Mouse (Mus musculus) spleen, adult 2 months (tissue): ENCODE results near the gene Dcp1b. TPM values are rescaled to one million over a fixed set of nuclear protein-coding genes. Genes with fewer than 3 reads are reported as not detected.
"Not testable (repeated sequence)": the region's sequence is repeated elsewhere in the genome, so short reads cannot be mapped to it uniquely, and the experiment has no call there.

Experiments
- DNase-seq, 2 experiments: peaks; one replicate each; pipeline versions ENCODE4 v3.0.0 to v3.0.0-alpha.2; 2012 to 2021; ENCODE audit warnings: low spot score in 2 of 2, low read depth in 1 of 2
- H3K27ac ChIP-seq: fragments of 200-500 bp; 2 replicates; pipeline ENCODE4 v1.5.1; 2012; ENCODE audit warnings: low read length, inconsistent platforms; ENCODE audit not compliant: insufficient read depth
- H3K27me3 ChIP-seq: fragments of 200-500 bp; 2 replicates; pipeline ENCODE4 v1.6.1; 2012; ENCODE audit warnings: mild to moderate bottlenecking, moderate library complexity, low read length, inconsistent platforms; ENCODE audit not compliant: control insufficient read depth, insufficient read depth
- H3K36me3 ChIP-seq: fragments of 200-500 bp; 2 replicates; pipeline ENCODE4 v1.6.1; 2012; ENCODE audit warnings: mild to moderate bottlenecking, low read length, inconsistent platforms; ENCODE audit not compliant: control insufficient read depth, insufficient read depth
- H3K4me1 ChIP-seq: fragments of 200-500 bp; 2 replicates; pipeline ENCODE4 v1.6.1; 2011; ENCODE audit warnings: inconsistent platforms; ENCODE audit not compliant: control insufficient read depth, insufficient read depth, insufficient read length
- H3K4me3 ChIP-seq: fragments of 200-500 bp; 2 replicates; pipeline ENCODE4 v1.5.1; 2011; ENCODE audit warnings: mild to moderate bottlenecking, inconsistent platforms; ENCODE audit not compliant: insufficient read depth, insufficient read length; ENCODE audit errors: extremely low read depth
- CTCF ChIP-seq: fragments of 200-500 bp; IDR thresholded peaks from 2 replicates; pipeline ENCODE4 v1.5.1; 2011; ENCODE audit warnings: mild to moderate bottlenecking, inconsistent platforms; ENCODE audit not compliant: insufficient read depth, insufficient read length, insufficient replicate concordance; ENCODE audit errors: extremely low read depth
- POLR2A ChIP-seq: fragments of 200-500 bp; IDR thresholded peaks from 2 replicates; pipeline ENCODE4 v1.6.1; 2011; ENCODE audit warnings: low read depth, low read length, inconsistent platforms
- WGBS: fragments of 180-500 bp; shearing (Covaris S2); methylation state at CpG from one replicate; pipeline ENCODE4 v1.1.7; 2018; 5-methylcytosine and 5-hydroxymethylcytosine counted together
- polyA plus RNA-seq: library from polyadenylated mRNA; depleted of rRNA; stranded (reverse); fragments of >200 nt; gene quantifications from 2 replicates; pipeline ENCODE4 v1.2.3, GENCODE M21; 2012

Gene Dcp1b
- polyA plus RNA-seq, 1 experiment: 18.1 TPM

GRCm38 (mm10) chr6:119201575-119201974 is 26.5 kb downstream of the Dcp1b start:
- TF ChIP-seq POLR2A: no peak
- TF ChIP-seq CTCF: no peak
- Histone ChIP-seq H3K36me3 (peaks cover 21% of the 10 kb centered on the region), H3K4me1 (no peaks in the 10 kb centered on the region), H3K27ac (no peak overlapping the region), H3K4me3 (no peak overlapping the region), H3K27me3 (no peaks in the 10 kb centered on the region)
- WGBS: 97% methylated on average over 4 of the region's 4 CpGs
- DNase-seq: no peak

- peaks cover 21% of the 10 kb centered on the region for H3K36me3 ChIP-seq
- DNase-seq: no peak
Observed at GRCm38 (mm10) chr6:119204286-119204685, 29.2 kb downstream of the Dcp1b start.

DNA sequence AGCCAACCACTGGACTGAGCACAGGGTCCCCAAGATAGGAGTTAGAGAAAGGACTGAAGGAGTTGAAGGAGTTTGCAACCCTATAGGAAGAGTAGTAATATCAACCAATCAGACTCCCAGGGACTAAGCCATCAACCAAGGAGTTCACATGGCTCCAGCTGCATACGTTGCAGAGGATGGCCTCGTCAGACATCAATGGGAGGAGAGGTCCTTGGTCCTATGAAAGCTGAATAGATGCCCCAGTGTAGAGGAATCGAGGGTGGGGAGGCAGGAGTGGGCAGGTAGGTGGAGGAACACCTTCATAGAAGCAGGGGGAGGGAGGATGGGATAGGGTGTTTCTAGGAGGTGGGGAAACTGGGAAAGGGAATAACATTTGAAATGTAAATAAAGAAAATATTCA is 29.9 kb downstream of the Dcp1b start:
- TF ChIP-seq POLR2A (no peak), CTCF (no peak)
- H3K36me3 ChIP-seq: peaks cover 21% of the 10 kb centered on the region
- H3K27ac ChIP-seq: no peak overlapping the region
- DNase-seq: no peak
- H3K27me3 ChIP-seq: no peaks in the 10 kb centered on the region
- 88% methylated on average over 3 of the region's 3 CpGs for WGBS
- H3K4me1 ChIP-seq: no peaks in the 10 kb centered on the region
- H3K4me3 ChIP-seq: no peak overlapping the region

More at GRCm38 (mm10) chr6:119204286-119204685, 29.2 kb downstream of the Dcp1b start:
- Histone ChIP-seq H3K4me3 (no peak overlapping the region), H3K27me3 (no peaks in the 10 kb centered on the region), H3K4me1 (no peaks in the 10 kb centered on the region), H3K27ac (no peak overlapping the region)
- TF ChIP-seq POLR2A: no peak
- TF ChIP-seq CTCF: no peak
- 95% methylated on average over 7 of the region's 7 CpGs for WGBS

DNA sequence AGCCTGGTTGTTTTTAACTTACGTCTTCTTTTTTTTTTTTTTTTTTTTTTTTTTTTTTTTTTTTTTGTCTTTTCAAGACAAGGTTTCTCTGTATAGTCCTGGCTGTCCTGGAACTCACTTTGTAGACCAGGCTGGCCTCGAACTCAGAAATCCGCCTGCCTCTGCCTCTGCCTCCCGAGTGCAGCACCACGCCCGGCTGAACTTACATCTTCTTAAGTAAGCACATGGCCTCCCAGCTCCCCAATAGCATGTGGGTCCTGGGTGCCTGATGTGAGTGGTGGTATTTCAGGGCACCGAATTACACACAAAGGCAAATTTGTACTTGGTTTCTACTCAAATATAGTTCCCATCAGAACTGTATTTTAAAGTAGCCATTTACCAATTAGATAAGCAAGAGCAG is 31.0 kb downstream of the Dcp1b start:
- not testable (repeated sequence) for H3K4me1 ChIP-seq, DNase-seq, H3K27me3 ChIP-seq, H3K27ac ChIP-seq, H3K4me3 ChIP-seq
- 89% methylated on average over 7 of the region's 7 CpGs for WGBS
- H3K36me3 ChIP-seq: peaks cover 14% of the 10 kb centered on the region

DNA sequence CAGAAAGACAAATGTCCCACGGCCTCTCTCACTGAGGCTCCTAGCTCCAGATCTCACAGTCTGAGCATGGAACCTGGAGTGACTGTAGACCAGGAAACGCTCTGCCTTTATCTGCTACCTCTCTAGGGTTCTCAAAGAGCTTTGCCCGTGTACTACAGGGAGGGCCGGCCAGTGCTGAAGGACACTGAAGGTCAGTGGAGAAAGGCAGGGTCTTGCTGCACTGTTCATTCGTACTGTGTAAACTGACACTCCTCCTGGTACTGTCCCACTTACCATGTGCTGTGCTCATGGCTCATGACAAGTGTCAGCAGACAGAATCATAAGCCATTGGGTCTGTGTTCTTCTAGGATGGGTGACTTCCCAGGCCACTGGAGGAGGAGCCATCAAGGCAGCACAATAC is 38.3 kb downstream of the Dcp1b start:
- 85% methylated on average over 5 of the region's 5 CpGs for WGBS
- Histone ChIP-seq H3K27ac (no peak overlapping the region), H3K4me3 (no peak overlapping the region), H3K4me1 (no peaks in the 10 kb centered on the region), H3K36me3 (peaks cover 26% of the 10 kb centered on the region), H3K27me3 (no peaks in the 10 kb centered on the region)
- no peak for DNase-seq
- no peak for TF ChIP-seq POLR2A
- TF ChIP-seq CTCF: no peak

DNA sequence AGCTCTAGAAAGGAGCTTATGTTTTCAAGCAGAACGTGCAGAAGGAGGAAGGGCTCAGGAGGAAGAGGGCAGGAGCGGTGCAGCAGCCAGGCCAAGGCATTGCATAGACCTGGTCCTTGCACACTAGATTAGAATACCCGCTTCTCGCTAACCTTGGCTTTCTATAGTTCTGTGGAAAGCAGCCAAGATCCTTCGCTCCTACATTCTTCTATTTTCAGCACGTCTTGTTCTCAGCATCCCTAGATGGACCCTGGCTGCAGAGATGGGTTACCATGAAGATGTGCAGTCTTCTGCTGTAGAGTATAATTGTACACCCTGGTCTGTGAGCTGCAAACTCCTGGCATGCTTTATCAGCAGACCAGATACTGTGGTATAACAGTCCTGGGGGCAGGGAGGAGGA is 39.1 kb downstream of the Dcp1b start:
- Histone ChIP-seq H3K27me3 (no peaks in the 10 kb centered on the region), H3K4me1 (no peaks in the 10 kb centered on the region), H3K36me3 (peaks cover 27% of the 10 kb centered on the region), H3K27ac (no peak overlapping the region), H3K4me3 (no peak overlapping the region)
- TF ChIP-seq CTCF (no peak), POLR2A (no peak)
- 79% methylated on average over 6 of the region's 6 CpGs for WGBS
- no peak for DNase-seq

- peaks cover 29% of the 10 kb centered on the region for H3K36me3 ChIP-seq
- no peaks in the 10 kb centered on the region for H3K4me1 ChIP-seq
- DNase-seq: no peak
- no peak overlapping the region for H3K4me3 ChIP-seq
- TF ChIP-seq POLR2A (no peak), CTCF (no peak)
- H3K27ac ChIP-seq: no peak overlapping the region
- H3K27me3 ChIP-seq: no peaks in the 10 kb centered on the region
- 95% methylated on average over 10 of the region's 10 CpGs for WGBS
Observed at GRCm38 (mm10) chr6:119215040-119215613, 40.1 kb downstream of the Dcp1b start.
